Comparison of ENCODE assay signal across 26 mouse cellular contexts in the genomic region with DNA sequence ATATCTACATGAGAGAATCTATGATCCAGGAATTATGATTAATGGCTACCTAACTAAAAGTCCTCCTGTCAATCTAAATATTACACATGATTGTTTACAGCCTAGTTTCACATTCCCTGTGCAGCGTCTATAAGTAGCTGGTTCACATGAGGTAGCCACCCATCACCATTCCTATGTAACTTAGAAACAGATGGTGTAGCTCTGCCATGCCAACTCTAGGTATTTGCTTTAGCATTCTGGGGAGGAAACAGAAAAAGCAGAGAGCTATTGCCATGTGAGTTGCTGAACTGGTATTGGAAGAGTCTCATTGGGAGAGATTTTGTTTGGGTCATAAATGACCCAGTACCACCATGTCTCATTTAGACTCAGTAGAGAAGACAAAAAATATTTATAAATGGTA. TPM values are rescaled to one million over a fixed set of nuclear protein-coding genes. Genes with fewer than 3 reads are reported as not detected.
"Had no signal": no experiment of that assay in that cellular context is flagged by ENCODE, and none has a peak within 500 bp of the region (broad histone marks: within the 10 kb centered on the region; RNA-seq: fewer than 3 reads in every experiment).

No protein-coding gene starts in this region.

- H3K4me1 ChIP-seq: liver, embryonic 12.5 days; liver, embryonic 15.5 days; megakaryocyte, embryonic 14.5 days had no signal

- H3K27me3 ChIP-seq: midbrain, embryonic 13.5 days; neural tube, embryonic 13.5 days had no signal

- ATAC-seq: liver, embryonic 12.5 days; midbrain, embryonic 13.5 days; midbrain, embryonic 16.5 days had no signal

- H3K27ac ChIP-seq: kidney, embryonic 15.5 days; limb, embryonic 10.5 days; limb, embryonic 13.5 days; liver, embryonic 12.5 days; liver, embryonic 15.5 days; lung, embryonic 15.5 days; midbrain, embryonic 10.5 days; midbrain, embryonic 13.5 days; neural tube, embryonic 13.5 days; stomach, postnatal 0 days had no signal

- H3K4me3 ChIP-seq: kidney, embryonic 15.5 days; limb, embryonic 10.5 days; limb, embryonic 13.5 days; liver, embryonic 12.5 days; liver, embryonic 15.5 days; lung, embryonic 15.5 days; megakaryocyte, embryonic 14.5 days; midbrain, embryonic 10.5 days; midbrain, embryonic 13.5 days; myocyte; neural tube, embryonic 13.5 days had no signal

- DNase-seq: kidney, adult 8-10 months; kidney, postnatal 10 days; kidney, postnatal 36 days; layer of hippocampus, postnatal 36 days; liver; lung, adult 18-20 months; lung, postnatal 10 days; lung, postnatal 36 days; retina, postnatal 1 day; right cerebral cortex, postnatal 4 days; thymus, postnatal 36 days had no signal

- H3K36me3 ChIP-seq: kidney, embryonic 15.5 days; limb, embryonic 10.5 days; limb, embryonic 13.5 days; liver, embryonic 12.5 days; liver, embryonic 15.5 days; lung, embryonic 15.5 days; midbrain, embryonic 10.5 days; midbrain, embryonic 13.5 days; neural tube, embryonic 13.5 days had no signal

RNA-seq across cellular contexts. Expression of a gene that starts 4.4 kb away (rescaled TPM):
- total RNA-seq: monocyte, adult 5-6 weeks; neutrophil, adult 5-6 weeks had no signal
- polyA plus RNA-seq: myocyte had no signal
